Mouse (Mus musculus): ENCODE measurements around the gene Ttc19.
"Not testable (repeated sequence)": the region's sequence is repeated elsewhere in the genome, so short reads cannot be mapped to it uniquely, and the experiment has no call there.

- not testable (repeated sequence) for TF ChIP-seq CTCF (IDR thresholded peaks at IDR 0.05; ENCODE audit: borderline replicate concordance, control insufficient read depth, extremely low read depth, insufficient read depth, low read length, poor library complexity); POLR2A (IDR thresholded peaks at IDR 0.05; ENCODE audit: control insufficient read depth, extremely low read depth, insufficient read depth, low read length, poor library complexity)
Observed at GRCm38 (mm10) chr11:62377202-62377851, 96.1 kb downstream of the Ttc19 start.
